Mouse (Mus musculus): ENCODE measurements at regions not wholly inside any gene's neighbourhood (a gene's known extent, or its start where the extent isn't known, plus 50 kb on each side); places are given as distances from the start of the nearest gene placed in this dataset.

DNA sequence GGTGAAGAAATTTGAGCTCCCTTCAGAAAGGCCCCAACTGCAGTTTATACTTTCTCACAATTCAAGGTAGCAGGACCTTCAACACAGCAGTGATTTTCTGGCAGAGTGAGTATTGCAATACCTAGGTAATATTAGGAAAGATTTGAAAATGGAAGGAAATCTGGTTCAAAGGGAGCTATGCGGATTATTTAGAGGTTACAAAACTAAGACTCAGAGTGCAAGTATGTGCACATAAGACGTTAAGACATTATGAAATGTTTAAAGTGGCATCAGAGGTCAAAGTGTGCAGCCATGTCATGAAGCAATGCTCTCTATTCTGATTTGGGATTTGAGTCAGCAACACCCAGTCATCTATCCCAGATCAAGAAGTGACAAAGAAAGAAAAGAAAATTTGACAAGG, 164.6 kb downstream of the Ptn start:
- DNase-seq (ENCODE audit: low spot score in 2 of 2), result no peak

DNA sequence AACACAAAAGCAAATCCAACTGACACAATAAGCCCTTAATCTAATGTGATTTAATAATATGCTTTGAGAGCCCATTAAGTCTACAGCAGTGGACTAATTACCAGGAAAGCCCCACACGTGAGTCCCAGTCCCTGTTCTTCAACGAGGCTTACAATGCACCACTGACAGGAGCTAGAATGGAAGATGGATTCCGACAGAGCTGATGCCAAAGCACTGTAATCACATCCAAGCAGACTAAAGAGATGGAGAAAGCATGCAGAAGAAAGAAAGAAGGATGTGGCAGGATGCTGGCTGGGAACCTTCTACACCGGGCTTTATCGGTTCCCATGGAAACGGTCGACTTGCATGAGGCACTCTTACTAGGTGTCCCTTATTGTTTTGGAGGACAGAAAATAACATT, 165.1 kb downstream of the Ptn start:
- no peak for DNase-seq (ENCODE audit: low spot score in 2 of 2)

DNA sequence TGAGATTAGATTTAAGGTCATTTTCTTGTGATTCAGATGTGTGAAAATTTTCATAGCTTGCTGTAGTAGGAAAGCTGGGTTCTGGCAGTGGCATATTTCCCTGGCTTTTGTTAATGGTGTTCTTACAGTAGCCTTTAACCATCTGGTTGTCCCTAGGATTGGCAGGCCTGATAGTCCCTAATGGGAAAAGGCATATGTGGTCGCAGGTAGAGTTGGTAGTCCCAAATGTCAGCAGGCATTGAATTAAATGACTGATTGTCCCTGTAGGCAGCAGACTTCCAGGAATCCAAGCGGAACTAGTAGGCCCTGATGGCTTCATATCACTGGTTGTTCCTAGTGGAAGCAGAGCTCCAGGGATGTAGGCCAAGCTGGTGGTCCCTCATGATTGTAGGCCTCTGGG, 173.0 kb downstream of the Ptn start:
- DNase-seq (ENCODE audit: low spot score in 2 of 2), result no peak

DNA sequence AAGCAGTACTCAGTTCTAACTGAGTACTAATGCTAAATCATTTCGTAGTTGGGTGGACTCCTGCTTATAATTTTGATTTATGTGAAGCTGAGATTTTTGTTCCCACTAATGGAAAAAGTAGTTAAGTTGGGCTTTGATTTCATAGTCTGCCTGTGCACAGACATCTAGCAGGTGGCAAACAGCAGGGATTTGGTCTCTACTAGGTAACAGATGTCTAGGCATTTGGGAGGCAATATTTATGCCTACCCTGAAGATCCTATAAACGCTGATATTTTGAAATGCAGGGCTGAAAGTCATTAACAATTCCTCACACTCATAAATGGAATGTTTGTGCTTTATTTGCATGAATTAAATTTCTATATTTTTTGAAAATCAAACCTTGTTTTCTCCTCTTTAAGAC, 182.4 kb downstream of the Ptn start:
- DNase-seq (ENCODE audit: low spot score in 2 of 2), result no peak

DNA sequence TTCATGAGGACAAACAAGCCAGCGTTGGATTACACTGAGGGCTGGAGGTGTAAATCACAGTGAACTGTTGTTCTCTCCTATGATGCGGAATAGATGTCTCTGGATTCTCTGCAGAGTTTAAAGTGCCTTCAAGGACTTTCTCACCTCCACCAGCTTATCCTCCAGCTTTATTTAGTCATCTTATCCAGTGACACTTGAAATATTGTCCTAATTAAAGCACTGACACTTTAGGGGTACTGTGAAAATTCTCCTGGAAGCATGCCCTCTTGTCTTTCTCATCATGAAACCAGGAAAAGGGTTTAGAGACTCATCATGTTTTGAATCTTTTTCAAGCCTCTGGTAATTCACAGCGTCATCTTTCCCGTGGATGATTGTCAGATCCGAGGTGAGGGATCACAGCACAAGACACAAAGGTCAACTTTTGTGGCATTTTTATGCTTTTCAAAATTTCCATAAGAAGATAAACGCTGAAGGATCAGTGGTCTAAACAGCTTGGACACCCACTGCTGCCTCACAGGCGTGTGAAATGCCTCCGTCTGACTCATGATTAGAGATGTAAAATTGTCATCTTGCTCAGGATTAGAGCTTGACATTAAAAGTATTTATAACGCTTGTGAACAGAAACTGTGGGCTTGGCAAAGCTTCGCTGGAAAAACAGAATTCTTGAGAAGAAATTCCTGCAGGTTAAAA, 201.6 kb downstream of the Ptn start:
- peak in 1 of 2 experiments; percentile 8 for DNase-seq (ENCODE audit: low spot score in 2 of 2)

DNA sequence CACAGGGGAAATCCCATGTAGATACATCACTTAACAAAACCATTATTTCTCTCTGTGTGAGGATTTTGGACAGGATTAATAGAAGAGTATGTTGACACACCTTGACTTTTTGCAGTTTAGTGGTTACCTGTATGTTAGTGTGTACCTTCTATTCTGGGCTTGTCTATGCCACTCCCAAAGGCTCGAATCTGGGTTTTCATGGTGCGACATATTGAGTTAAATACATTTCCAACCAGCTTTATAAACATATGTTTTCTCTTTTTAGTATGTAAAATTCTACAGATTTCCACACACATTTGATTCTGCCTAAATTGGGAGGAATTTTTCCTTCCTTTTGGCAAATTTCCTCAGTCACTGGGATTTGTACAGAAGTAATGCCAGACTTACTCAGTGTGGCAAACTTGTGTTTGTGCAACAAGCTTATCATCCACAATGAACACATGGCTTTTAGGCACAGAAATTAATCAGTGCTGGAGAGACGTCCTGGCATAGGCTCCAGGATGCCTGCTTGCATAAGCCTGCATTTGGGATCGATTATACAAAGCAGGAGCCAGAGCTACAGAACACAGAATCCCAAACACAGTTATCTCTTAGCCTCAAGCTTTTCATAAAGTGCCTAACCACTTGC, 204.3 kb downstream of the Ptn start:
- DNase-seq (ENCODE audit: low spot score in 2 of 2), result peak; percentile 64 to 66

DNA sequence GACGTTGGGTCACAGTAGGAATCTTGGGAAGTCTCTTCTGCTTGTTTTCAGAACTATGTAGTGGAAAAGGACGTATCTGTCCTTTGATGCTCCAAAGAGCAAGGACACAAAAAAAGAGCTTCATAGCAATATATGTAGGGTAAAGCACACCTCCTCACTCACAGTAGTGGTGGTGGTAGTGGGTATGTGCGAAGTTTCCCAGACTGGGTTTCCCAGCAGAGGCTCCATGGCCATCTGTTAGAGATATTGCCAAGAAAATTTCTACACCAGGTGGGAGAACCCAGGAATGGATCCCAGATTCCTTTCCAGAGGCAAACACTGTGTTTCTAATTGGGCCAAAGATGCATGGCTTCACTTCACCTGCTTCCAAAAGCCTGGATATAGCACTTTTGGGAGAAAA, 205.2 kb downstream of the Ptn start:
- DNase-seq (ENCODE audit: low spot score in 2 of 2), result peak; percentile 13 to 20

DNA sequence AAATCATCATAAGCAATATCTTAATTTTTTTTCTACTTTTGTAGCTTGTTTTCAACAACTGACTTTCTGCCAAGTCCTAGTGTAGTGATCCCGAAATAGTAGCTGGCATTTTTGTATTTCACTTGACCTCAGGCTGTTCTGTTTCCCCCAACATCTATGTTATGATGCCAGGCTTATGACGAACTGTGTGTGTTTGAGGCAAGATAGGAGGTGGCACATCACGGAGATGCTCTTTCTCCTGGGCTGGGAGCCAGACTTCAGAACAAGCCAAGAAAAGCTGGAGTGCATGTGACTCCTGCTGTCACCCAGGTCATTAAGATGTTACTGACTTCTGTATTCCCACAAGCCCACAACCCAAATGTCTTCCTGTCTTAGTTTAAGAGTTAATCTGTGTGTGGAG, 208.7 kb downstream of the Chrm2 start:
- no peak for DNase-seq (ENCODE audit: low spot score in 2 of 2)

DNA sequence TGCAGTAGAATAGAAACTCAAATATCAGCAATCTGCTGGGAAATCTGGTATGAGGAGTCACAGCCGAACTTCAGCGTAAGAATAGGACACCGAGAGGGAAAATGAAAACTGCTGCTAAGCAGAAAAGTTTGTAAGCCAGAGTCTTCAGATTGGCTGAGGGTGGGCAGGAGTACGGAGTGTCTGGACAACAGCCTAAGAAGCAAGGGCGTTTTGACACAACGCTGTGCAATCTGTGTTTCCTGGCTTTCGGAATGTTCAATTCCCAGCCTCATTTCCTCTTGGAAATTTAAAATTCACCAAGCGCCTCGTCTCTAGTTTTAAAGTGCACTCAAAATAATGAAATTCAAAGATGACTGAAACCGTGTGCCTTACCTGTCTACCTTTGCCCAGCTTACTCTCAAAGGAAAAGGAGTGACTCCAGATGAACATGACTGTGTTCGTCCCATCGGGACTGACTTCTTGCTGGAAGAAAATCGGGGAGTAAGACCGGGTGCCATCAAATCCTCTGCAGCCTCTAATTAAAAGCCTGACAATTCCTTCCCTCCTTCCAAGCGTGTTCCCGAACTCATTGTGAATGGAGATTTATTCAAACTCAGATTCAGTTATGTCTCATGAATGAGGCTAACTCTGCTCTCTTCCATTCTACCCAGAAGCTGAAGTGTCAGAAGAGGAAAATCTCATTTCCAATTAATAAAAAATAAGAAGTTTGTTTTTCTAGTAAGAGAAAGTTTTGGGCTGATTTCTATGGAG, 203.2 kb downstream of the Chrm2 start:
- peak in 1 of 2 experiments; percentile 10 for DNase-seq (ENCODE audit: low spot score in 2 of 2)

DNA sequence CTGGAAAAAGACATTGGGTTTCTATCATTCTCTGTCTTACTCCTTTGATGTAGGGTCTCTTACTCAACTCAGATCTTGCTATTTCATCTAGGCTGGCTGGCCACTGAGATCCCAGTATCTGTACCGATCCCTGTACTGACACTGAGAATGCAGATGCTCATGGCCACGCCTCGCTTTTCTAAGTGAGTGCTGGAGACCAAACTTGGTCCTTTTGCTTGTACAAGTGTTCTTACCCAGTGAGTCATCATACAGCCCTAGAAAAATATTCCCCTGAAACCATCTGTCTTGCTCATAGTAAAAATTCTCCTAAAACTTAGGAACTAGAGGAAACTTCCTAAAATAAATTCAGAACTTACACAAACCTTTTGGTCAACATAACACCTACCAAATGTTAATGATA, 193.2 kb downstream of the Chrm2 start:
- DNase-seq (ENCODE audit: low spot score in 2 of 2), result no peak
